Mouse (Mus musculus) heart, embryonic 15.5 days (tissue): ENCODE results near the gene Mttp. TPM values are rescaled to one million over a fixed set of nuclear protein-coding genes. Genes with fewer than 3 reads are reported as not detected.

Experiments
- ATAC-seq: fragments of 200-750 bp; cut with Nextera tagmentation; replicated peaks from 2 replicates; pipeline ENCODE4 v1.8.0; 2017; ENCODE audit warnings: low read depth, moderate TSS enrichment; ENCODE audit not compliant: insufficient number of reproducible peaks, insufficient read depth, low FRiP score
- H3K27ac ChIP-seq: fragments of 300-500 bp; sonication (generic); 2 replicates; pipeline ENCODE4 v1.5.1; 2015; ENCODE audit warnings: mild to moderate bottlenecking, inconsistent platforms
- H3K27me3 ChIP-seq: fragments of 300-500 bp; sonication (generic); 2 replicates; pipeline ENCODE4 v1.6.1; 2015; ENCODE audit warnings: inconsistent platforms
- H3K36me3 ChIP-seq: fragments of 300-500 bp; sonication (generic); 2 replicates; pipeline ENCODE4 v1.6.1; 2015; ENCODE audit warnings: mild to moderate bottlenecking, inconsistent platforms
- H3K4me1 ChIP-seq: fragments of 300-500 bp; sonication (generic); replicated peaks from 2 replicates; pipeline ENCODE4 v1.6.1; 2015; ENCODE audit warnings: inconsistent platforms
- H3K4me2 ChIP-seq: fragments of 300-500 bp; sonication (generic); 2 replicates; pipeline ENCODE4 v1.6.1; 2015; ENCODE audit warnings: inconsistent platforms, mild to moderate bottlenecking, moderate library complexity
- H3K4me3 ChIP-seq: fragments of 300-500 bp; sonication (generic); 2 replicates; pipeline ENCODE4 v1.5.1; 2015; ENCODE audit warnings: mild to moderate bottlenecking, inconsistent platforms
- H3K9ac ChIP-seq: fragments of 300-500 bp; sonication (generic); 2 replicates; pipeline ENCODE4 v1.6.1; 2015; ENCODE audit warnings: mild to moderate bottlenecking, inconsistent platforms
- H3K9me3 ChIP-seq: fragments of 300-500 bp; sonication (generic); replicated peaks from 2 replicates; pipeline ENCODE4 v1.6.1; 2016; ENCODE audit warnings: inconsistent platforms
- WGBS: fragments of 180-500 bp; shearing (Covaris S2); methylation state at CpG from one replicate; pipeline ENCODE4 v1.1.7; 2015; ENCODE audit warnings: mixed read lengths; 5-methylcytosine and 5-hydroxymethylcytosine counted together
- polyA plus RNA-seq: library from polyadenylated mRNA; unstranded; fragments of >200 nt; fragmentation: Nextera tagmentation; extraction: Ambion mirVana; gene quantifications from 2 replicates; pipeline ENCODE4 v1.2.1, GENCODE M21; 2015

Mttp gene
- polyA plus RNA-seq, 1 experiment from 2014 or later = 6.8 TPM

DNA sequence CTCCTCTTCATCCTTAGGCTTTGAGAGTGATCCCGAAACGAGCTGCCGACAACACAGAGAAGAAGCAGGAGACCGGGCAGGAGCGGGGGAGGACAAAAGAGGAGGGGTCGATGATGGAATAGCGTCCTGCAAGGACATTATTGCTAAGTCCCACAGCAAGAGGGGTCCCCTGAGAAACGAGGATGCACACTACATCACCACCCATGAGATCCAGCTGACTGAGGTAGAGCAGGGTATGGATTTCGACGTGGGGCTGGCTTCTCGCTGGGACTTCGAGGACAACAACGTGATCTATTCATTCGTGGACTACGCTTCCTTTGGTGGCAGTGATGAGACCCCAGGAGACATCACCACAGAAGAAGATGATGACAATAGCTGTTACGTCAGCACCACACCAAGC is 78.8 kb downstream of the Mttp start:
- WGBS = 73% methylated on average over 16 of the region's 16 CpGs
- peak overlapping the region; percentile 96 for H3K27ac ChIP-seq
- no peaks in the 10 kb centered on the region for H3K36me3 ChIP-seq
- no peaks in the 10 kb centered on the region for H3K9me3 ChIP-seq
- no peak for ATAC-seq
- H3K9ac ChIP-seq = peak overlapping the region; percentile 65
- H3K4me1 ChIP-seq = peaks cover 27% of the 10 kb centered on the region
- peak overlapping the region; percentile 53 for H3K4me3 ChIP-seq
- no peaks in the 10 kb centered on the region for H3K27me3 ChIP-seq
- H3K4me2 ChIP-seq = peak overlapping the region; percentile 76

DNA sequence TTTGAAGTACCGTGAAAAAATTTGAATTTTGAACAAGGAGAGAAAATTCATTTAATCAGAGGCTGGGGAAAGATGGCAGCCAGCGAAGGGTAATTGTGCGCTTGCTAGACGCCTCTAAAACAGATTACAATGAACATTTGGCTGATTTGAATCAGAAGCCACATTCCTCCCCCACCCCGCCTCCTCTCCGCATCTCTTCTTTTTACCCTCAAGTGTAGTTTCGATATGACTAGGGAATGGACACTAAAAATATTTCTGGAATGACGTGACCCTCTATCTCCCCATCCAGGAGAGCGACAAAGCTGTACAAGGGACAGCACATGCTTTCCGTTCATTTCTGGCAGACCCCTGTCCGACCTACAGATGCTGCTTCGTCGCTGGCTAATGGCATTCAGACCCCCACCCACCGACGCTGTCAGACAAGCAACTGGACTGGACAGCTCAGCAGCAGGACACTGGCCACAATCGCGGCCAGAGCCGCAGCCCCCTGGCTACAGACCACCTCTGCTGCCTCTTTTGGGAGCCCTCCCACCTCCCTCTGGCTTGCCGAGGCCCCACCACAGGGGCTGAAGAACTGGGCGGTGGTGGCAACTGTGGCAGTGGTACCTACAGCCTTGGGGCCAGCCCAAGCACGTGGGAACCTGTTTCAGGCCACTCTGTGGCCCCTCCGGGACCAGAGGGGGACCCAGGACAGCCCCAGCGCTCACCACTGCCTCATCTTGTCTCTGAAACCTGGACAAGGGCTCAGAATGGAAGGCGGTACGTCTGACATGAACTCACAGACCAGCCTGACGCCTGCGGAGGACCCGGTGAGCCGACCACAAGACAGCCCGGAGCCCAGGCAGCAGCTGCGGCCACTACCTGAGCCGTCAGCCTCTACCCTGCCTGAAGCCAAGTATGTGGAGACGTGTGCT is 79.8 kb downstream of the Mttp start, which contains the start of gene 1110002E22Rik:
Gene 1110002E22Rik (plus strand): TSS at position 321 of the 914 bp plus-strand sequence.
- ATAC-seq = peak; percentile 48
- Histone ChIP-seq H3K4me1 (peaks cover 36% of the 10 kb centered on the region), H3K4me3 (peak within 1 kb of the TSS; percentile 53)

DNA sequence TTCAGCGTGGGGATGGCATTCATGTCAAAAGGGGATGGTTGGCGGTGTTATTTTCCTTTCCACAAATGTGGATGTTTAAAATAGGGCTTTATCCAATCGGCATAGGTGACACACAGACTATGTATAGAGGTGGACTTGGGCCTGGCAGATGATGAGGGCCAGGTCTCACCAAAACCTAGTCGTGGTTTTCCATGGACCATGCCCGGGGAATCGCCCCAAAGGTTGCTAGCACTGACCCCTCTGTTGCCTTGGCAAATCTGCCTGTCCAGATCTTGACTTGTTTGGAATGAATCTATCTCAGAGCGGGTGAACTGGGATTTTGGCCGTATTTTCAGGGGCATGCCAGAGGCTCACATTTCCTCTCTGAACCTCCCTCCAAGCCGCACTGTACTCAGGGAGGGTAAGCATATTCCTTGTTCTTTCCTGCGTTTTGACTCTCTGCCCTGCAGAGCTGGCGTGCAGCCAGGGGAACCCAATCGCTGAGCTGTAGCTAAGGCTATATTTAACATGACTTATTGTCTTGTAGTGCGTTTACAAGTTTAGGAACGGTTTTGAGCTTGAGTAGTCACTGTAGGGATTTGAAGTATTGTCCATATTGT is 80.9 kb downstream of the Mttp start:
- H3K27ac ChIP-seq = peak overlapping the region; percentile 96
- H3K27me3 ChIP-seq = no peaks in the 10 kb centered on the region
- peaks cover 37% of the 10 kb centered on the region for H3K4me1 ChIP-seq
- no peaks in the 10 kb centered on the region for H3K9me3 ChIP-seq
- 29% methylated on average over 14 of the region's 14 CpGs for WGBS
- H3K4me3 ChIP-seq = no peak overlapping the region
- peak overlapping the region; percentile 13; the same call in 1 of the 2 replicates for H3K9ac ChIP-seq
- H3K4me2 ChIP-seq = peak overlapping the region; percentile 76
- no peaks in the 10 kb centered on the region for H3K36me3 ChIP-seq
- peak; percentile 60 for ATAC-seq

More for the DNA sequence above, 79.8 kb downstream of the Mttp start, which contains the start of gene 1110002E22Rik:
- Histone ChIP-seq H3K9ac (peak within 1 kb of the TSS; percentile 65), H3K9me3 (no peaks in the 10 kb centered on the region), H3K27me3 (no peaks in the 10 kb centered on the region), H3K27ac (peak within 1 kb of the TSS; percentile 96), H3K4me2 (peak within 1 kb of the TSS; percentile 76), H3K36me3 (no peaks in the 10 kb centered on the region)
- WGBS = 44% methylated on average over 33 of the region's 33 CpGs

DNA sequence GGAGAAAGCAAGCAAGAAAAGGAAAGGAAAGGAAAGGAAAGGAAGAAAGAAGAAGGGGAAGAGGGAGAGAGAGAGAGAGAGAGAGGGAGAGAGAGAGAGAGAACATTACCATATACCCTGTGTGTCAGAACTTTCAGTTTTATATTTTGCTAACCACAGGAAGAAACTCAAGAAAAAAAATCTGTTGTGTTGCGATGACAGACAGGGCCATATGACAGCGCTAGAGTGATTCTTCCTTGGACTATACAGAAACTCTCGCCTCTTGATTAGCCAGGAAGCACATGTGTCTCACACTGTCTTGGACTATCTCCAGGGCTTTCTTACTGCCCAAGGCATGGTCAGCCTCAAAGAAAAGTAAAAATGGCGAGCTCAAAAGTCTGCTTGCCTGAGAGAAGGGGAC is 82.1 kb downstream of the Mttp start:
- Histone ChIP-seq H3K36me3 (no peaks in the 10 kb centered on the region), H3K4me2 (no peak overlapping the region), H3K9me3 (no peaks in the 10 kb centered on the region), H3K4me1 (peaks cover 39% of the 10 kb centered on the region), H3K27me3 (no peaks in the 10 kb centered on the region), H3K27ac (0 out of 2 replicates have a peak overlapping the region, but pooled peaks have one; percentile 7), H3K9ac (no peak overlapping the region), H3K4me3 (no peak overlapping the region)
- ATAC-seq = no peak
- 72% methylated on average over 4 of the region's 4 CpGs for WGBS

DNA sequence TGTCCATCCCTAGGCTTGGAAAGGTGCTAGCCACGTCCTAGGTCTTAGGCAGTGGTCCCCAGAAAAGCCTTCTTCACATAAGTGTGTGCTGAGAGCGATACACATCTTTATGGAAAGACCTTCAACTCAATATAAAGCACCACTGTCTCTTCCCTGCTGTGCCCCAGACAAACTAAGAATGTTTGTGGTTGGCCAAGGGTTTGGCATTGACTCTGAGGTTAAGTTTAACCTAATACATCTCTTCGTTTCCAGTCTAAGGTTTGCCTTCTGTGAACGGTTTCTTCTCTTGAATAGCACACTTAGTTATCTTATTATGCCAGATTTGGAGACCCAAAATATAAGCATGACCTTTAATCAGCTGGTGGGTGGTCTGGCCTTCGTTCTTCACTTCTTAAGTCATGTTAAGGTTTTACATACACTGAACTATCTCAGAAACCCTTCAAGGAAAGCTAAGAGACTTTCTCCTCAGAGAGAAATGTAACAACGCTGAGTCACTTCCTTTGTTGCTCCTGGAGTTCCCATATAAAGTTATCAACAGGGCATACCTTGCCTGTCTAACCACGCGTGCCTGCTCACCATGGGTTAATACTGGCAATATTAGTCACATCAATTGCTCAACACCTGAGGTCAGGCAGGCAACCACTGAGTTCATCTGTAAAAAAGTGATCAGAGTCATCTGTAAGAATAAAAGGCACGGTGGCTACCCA is 83.4 kb downstream of the Mttp start:
- Histone ChIP-seq H3K9ac (no peak overlapping the region), H3K36me3 (no peaks in the 10 kb centered on the region), H3K4me2 (no peak overlapping the region), H3K9me3 (no peaks in the 10 kb centered on the region), H3K4me1 (peaks cover 48% of the 10 kb centered on the region), H3K27ac (no peak overlapping the region), H3K27me3 (no peaks in the 10 kb centered on the region), H3K4me3 (no peak overlapping the region)
- WGBS = 72% methylated on average over 9 of the region's 9 CpGs
- ATAC-seq = no peak

DNA sequence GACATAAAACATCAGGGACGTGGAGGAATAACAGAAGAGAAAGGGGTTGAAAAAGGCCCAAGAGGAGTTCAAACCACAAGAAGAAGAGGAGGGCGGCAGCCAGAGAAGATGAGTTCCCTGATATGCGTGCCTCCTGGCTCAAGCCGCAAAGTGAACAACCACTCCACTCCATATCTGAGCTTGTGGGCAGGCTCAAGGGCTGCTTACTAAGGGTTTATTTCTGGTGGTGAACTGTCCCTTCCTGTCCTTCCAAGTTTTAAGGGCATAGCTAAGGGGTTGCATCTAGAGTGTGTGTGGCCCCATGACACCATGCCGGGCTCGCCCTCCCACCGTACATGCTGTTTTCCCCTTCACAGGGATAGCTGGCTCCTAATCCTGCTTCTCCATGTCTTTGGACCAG is 84.3 kb downstream of the Mttp start:
- H3K36me3 ChIP-seq = no peaks in the 10 kb centered on the region
- WGBS = 55% methylated on average over 7 of the region's 7 CpGs
- no peak overlapping the region for H3K9ac ChIP-seq
- H3K27me3 ChIP-seq = no peaks in the 10 kb centered on the region
- peak; percentile 47; the same call in 1 of the 2 replicates for ATAC-seq
- peaks cover 46% of the 10 kb centered on the region for H3K4me1 ChIP-seq
- no peaks in the 10 kb centered on the region for H3K9me3 ChIP-seq
- H3K27ac ChIP-seq = peak overlapping the region; percentile 61
- H3K4me2 ChIP-seq = no peak overlapping the region; the same call in 1 of the 2 replicates
- no peak overlapping the region for H3K4me3 ChIP-seq

DNA sequence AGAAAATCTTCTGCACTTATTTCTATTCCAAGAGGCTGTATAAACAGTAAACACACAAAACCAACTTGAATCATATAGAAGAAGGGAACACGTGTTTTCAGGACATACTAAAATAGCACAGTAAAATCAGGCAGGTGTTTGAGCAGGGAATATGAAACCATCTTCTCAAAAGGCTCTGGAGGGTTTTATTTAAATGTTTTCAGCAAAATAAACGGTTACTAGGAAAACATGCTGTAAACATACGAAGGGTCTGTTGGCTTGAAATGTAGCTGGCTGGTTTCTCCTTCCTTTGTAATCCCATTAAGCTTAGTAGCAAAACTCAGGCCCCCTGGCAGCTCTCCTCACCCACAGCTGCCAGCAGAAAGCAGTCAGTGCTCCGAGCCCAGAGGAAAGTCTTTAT is 86.5 kb downstream of the Mttp start:
- H3K4me1 ChIP-seq = peaks cover 43% of the 10 kb centered on the region
- no peak overlapping the region for H3K9ac ChIP-seq
- ATAC-seq = no peak
- no peak overlapping the region for H3K4me3 ChIP-seq
- no peaks in the 10 kb centered on the region for H3K36me3 ChIP-seq
- H3K27me3 ChIP-seq = no peaks in the 10 kb centered on the region
- no peaks in the 10 kb centered on the region for H3K9me3 ChIP-seq
- peak overlapping the region; percentile 42; the same call in 1 of the 2 replicates for H3K27ac ChIP-seq
- no peak overlapping the region for H3K4me2 ChIP-seq
- WGBS = 71% methylated on average over 4 of the region's 4 CpGs

DNA sequence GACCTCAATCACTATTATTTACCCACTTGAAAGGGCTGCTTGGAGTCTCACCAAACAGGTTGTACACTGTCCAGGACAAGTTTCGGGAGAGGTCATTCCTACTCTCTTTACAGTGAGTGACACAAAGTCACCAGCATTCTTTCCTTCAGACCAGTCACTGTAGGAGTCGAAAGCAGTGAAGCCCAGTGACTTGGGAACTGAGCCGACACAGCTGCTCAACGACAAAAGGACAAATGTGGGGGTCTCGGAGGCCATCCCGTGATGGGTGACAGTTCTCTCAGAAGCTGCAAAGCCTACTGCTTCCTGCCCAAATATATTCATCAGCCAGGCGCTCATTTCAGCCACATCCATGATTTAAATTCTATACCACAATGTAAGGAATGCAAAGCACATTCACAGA is 87.8 kb downstream of the Mttp start:
- 47% methylated on average over 7 of the region's 7 CpGs for WGBS
- Histone ChIP-seq H3K36me3 (no peaks in the 10 kb centered on the region), H3K27me3 (no peaks in the 10 kb centered on the region), H3K27ac (peak overlapping the region; percentile 42; the same call in 1 of the 2 replicates), H3K9ac (no peak overlapping the region), H3K4me1 (peaks cover 46% of the 10 kb centered on the region), H3K9me3 (no peaks in the 10 kb centered on the region), H3K4me3 (no peak overlapping the region), H3K4me2 (no peak overlapping the region)
- no peak for ATAC-seq

DNA sequence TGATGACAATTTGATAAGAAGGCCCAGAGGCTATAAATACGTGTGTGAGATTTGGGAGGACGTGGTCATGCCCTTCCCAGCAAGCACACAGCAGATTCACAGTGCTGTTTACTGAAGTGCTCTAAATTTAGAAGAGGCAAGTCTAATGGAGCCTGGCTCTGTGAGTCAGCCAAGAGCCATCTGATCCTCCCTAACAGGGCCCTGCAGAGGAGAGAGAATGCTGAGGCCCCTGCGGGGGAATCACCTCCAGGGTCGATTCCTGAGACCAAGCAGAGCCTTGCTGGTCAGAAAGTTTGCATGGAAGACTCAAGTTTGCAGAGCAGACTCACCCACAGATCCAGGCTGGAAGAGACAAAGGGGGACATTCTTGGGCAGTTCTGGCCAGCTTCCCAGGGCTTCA is 90.8 kb downstream of the Mttp start:
- peak overlapping the region; percentile 51 for H3K4me2 ChIP-seq
- no peaks in the 10 kb centered on the region for H3K9me3 ChIP-seq
- peak; percentile 95 for ATAC-seq
- H3K4me3 ChIP-seq = peak overlapping the region; percentile 20; the same call in 1 of the 2 replicates
- peak overlapping the region; percentile 96 for H3K27ac ChIP-seq
- peak overlapping the region; percentile 16; the same call in 1 of the 2 replicates for H3K9ac ChIP-seq
- 13% methylated on average over 4 of the region's 4 CpGs for WGBS
- no peaks in the 10 kb centered on the region for H3K36me3 ChIP-seq
- H3K27me3 ChIP-seq = no peaks in the 10 kb centered on the region
- H3K4me1 ChIP-seq = peaks cover 36% of the 10 kb centered on the region

DNA sequence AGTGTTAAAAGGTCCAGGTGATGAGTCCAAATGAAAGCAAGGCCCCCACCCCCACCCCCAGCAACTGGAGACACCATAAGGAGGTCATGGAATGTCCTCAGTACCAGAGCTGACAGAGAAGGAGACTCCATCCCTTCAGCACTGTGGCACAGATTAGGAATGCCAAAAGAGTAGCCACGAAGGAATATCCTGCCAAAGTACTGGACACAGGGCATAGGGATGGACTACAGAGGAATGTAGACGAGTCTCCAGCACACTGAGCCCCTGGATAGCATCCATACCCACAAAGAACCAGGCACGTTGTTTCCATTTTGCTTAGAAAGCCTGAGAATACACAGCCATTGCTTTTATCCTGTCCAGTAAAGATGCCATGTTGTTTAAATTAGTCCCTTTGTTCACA is 93.3 kb downstream of the Mttp start:
- WGBS = 66% methylated on average over 3 of the region's 3 CpGs
- Histone ChIP-seq H3K27me3 (no peaks in the 10 kb centered on the region), H3K27ac (no peak overlapping the region), H3K4me2 (no peak overlapping the region), H3K9me3 (no peaks in the 10 kb centered on the region), H3K4me1 (peaks cover 29% of the 10 kb centered on the region), H3K9ac (no peak overlapping the region), H3K4me3 (no peak overlapping the region), H3K36me3 (no peaks in the 10 kb centered on the region)
- no peak for ATAC-seq

DNA sequence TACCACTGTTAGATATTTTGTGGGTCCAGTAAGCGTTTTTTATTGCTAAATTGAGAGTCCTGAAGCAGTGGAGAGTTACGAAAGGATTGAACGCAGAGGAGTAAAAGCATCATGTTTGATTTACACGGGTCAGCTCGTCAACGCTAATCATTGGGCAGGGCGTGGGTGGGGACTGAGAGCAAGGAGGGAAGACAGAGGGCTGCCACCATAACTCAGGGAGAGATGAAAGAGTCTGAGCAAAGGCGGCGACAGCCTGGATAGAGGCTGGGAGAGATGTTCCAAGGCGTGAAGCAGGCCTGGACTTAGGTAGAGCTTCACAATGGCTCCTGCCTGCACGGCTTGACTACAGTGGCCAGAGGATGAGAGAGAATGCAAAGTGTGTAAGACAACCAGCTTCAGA is 94.0 kb downstream of the Mttp start:
- 60% methylated on average over 11 of the region's 11 CpGs for WGBS
- no peak for ATAC-seq
- H3K36me3 ChIP-seq = no peaks in the 10 kb centered on the region
- peaks cover 28% of the 10 kb centered on the region for H3K4me1 ChIP-seq
- H3K4me2 ChIP-seq = no peak overlapping the region
- H3K27me3 ChIP-seq = no peaks in the 10 kb centered on the region
- no peaks in the 10 kb centered on the region for H3K9me3 ChIP-seq
- H3K4me3 ChIP-seq = no peak overlapping the region
- H3K9ac ChIP-seq = no peak overlapping the region
- H3K27ac ChIP-seq = no peak overlapping the region
